Mouse (Mus musculus): ENCODE measurements around the gene Gm17304. TPM values are rescaled to one million over a fixed set of nuclear protein-coding genes. Genes with fewer than 3 reads are reported as not detected.
A peak's percentile ranks its signal among the peaks of the same experiment; 100 is the strongest.

Gene Gm17304
- total RNA-seq (2015; ENCODE audit: low replicate concordance) = not detected in 2 replicates
- not detected in 2 replicates for total RNA-seq (2017; ENCODE audit: low replicate concordance)

- no peak for ATAC-seq (replicated peaks; ENCODE audit: low FRiP score, poor library complexity, severe bottlenecking)
These were observed at the start of gene Gm17304 for GRCm38 (mm10) chr5:106608798-106609197. Gm17304 (plus strand) TSS chr5:106609098.

- no peak for ATAC-seq (replicated peaks; ENCODE audit: low FRiP score, poor library complexity, severe bottlenecking)
These were observed 48.0 kb upstream of the Gm17304 start for GRCm38 (mm10) chr5:106560631-106561498.

GRCm38 (mm10) chr5:106561499-106561822 is 47.4 kb upstream of the Gm17304 start:
- no peak for ATAC-seq (replicated peaks; ENCODE audit: low FRiP score, poor library complexity, severe bottlenecking)

GRCm38 (mm10) chr5:106566025-106566424 is 42.9 kb upstream of the Gm17304 start:
- ATAC-seq (replicated peaks; ENCODE audit: low FRiP score, poor library complexity, severe bottlenecking) = no peak

- ATAC-seq (replicated peaks; ENCODE audit: low FRiP score, poor library complexity, severe bottlenecking) = no peak
These were observed 34.9 kb upstream of the Gm17304 start for GRCm38 (mm10) chr5:106573742-106574559.

- peak; percentile 77 for ATAC-seq (replicated peaks; ENCODE audit: low FRiP score, poor library complexity, severe bottlenecking)
These were observed 34.3 kb upstream of the Gm17304 start for GRCm38 (mm10) chr5:106574560-106574946.

GRCm38 (mm10) chr5:106575098-106575497 is 33.8 kb upstream of the Gm17304 start:
- ATAC-seq (replicated peaks; ENCODE audit: low FRiP score, poor library complexity, severe bottlenecking) = no peak

GRCm38 (mm10) chr5:106577237-106577888 is 31.5 kb upstream of the Gm17304 start:
- ATAC-seq (replicated peaks; ENCODE audit: low FRiP score, poor library complexity, severe bottlenecking) = no peak

GRCm38 (mm10) chr5:106580943-106581342 is 28.0 kb upstream of the Gm17304 start:
- no peak for ATAC-seq (replicated peaks; ENCODE audit: low FRiP score, poor library complexity, severe bottlenecking)

- no peak for ATAC-seq (replicated peaks; ENCODE audit: low FRiP score, poor library complexity, severe bottlenecking)
These were observed 19.9 kb upstream of the Gm17304 start for GRCm38 (mm10) chr5:106589006-106589405.

GRCm38 (mm10) chr5:106589670-106590069 is 19.2 kb upstream of the Gm17304 start:
- ATAC-seq (replicated peaks; ENCODE audit: low FRiP score, poor library complexity, severe bottlenecking) = no peak

GRCm38 (mm10) chr5:106590686-106591085 is 18.2 kb upstream of the Gm17304 start:
- ATAC-seq (replicated peaks; ENCODE audit: low FRiP score, poor library complexity, severe bottlenecking) = no peak

- no peak for ATAC-seq (replicated peaks; ENCODE audit: low FRiP score, poor library complexity, severe bottlenecking)
These were observed 14.5 kb upstream of the Gm17304 start for GRCm38 (mm10) chr5:106594388-106594787.

GRCm38 (mm10) chr5:106597472-106597871 is 11.4 kb upstream of the Gm17304 start:
- ATAC-seq (replicated peaks; ENCODE audit: low FRiP score, poor library complexity, severe bottlenecking) = no peak

GRCm38 (mm10) chr5:106599482-106599881 is 9.4 kb upstream of the Gm17304 start:
- ATAC-seq (replicated peaks; ENCODE audit: low FRiP score, poor library complexity, severe bottlenecking) = no peak

- ATAC-seq (replicated peaks; ENCODE audit: low FRiP score, poor library complexity, severe bottlenecking) = no peak
These were observed 4.5 kb upstream of the Gm17304 start for GRCm38 (mm10) chr5:106604381-106604780.

- no peak for ATAC-seq (replicated peaks; ENCODE audit: low FRiP score, poor library complexity, severe bottlenecking)
These were observed 3.8 kb upstream of the Gm17304 start for GRCm38 (mm10) chr5:106605096-106605495.

GRCm38 (mm10) chr5:106607081-106607480 is 1.8 kb upstream of the Gm17304 start:
- ATAC-seq (replicated peaks; ENCODE audit: low FRiP score, poor library complexity, severe bottlenecking) = no peak

GRCm38 (mm10) chr5:106612151-106612550 is 3.3 kb downstream of the Gm17304 start:
- no peak for ATAC-seq (replicated peaks; ENCODE audit: low FRiP score, poor library complexity, severe bottlenecking)

GRCm38 (mm10) chr5:106614570-106614969 is 5.7 kb downstream of the Gm17304 start:
- ATAC-seq (replicated peaks; ENCODE audit: low FRiP score, poor library complexity, severe bottlenecking) = no peak

Measured in erythroblast, adult 5-6 weeks (primary cell).